In genomic region chr9:58347795-58348194, GRCm38 (mm10) we compare ENCODE assay signal across 29 mouse cellular contexts. TPM values are rescaled to one million over a fixed set of nuclear protein-coding genes. Genes with fewer than 3 reads are reported as not detected.
DNase-seq lines count a peak whose midpoint lies in the region; TF ChIP-seq lines count a peak whose summit lies in the region.
"Had no signal": no experiment of that assay in that cellular context is flagged by ENCODE, and none has a peak within 500 bp of the region (broad histone marks: within the 10 kb centered on the region; RNA-seq: fewer than 3 reads in every experiment).

No protein-coding gene starts in this region.

- no peak overlapping the region for H3K9ac ChIP-seq in heart, adult 2 months (ENCODE audit: low read depth, low read length)
- H3K9ac ChIP-seq: embryonic facial prominence, embryonic 13.5 days; forebrain, embryonic 12.5 days; forebrain, embryonic 15.5 days; hindbrain, embryonic 12.5 days; hindbrain, embryonic 15.5 days had no signal

- TF ChIP-seq EP300 in heart, adult 2 months (IDR thresholded peaks at IDR 0.05; ENCODE audit: insufficient read depth, low read depth, low read length), result no peak

- TF ChIP-seq CTCF in heart, adult 2 months (IDR thresholded peaks at IDR 0.05), result no peak

- peak; percentile 16 to 27 for DNase-seq in heart, adult 2 months
- DNase-seq in heart, embryonic 10.5 days (ENCODE audit: low spot score), result no peak
- peak; percentile 20 for DNase-seq in kidney, postnatal 10 days
- DNase-seq in kidney, postnatal 14 days, result no peak
- peak; percentile 25 for DNase-seq in NIH3T3 (ENCODE audit: low read depth)
- no peak for DNase-seq in cerebellum, adult 8-10 months
- DNase-seq: adrenal gland, postnatal 10 days; adrenal gland, postnatal 36 days; cerebellum, adult 18-20 months; cerebellum, adult 9-11 months; cerebellum, postnatal 25 days; gastrocnemius, postnatal 25 days; kidney, adult 2 months had no signal

- no peak overlapping the region for H3K4me3 ChIP-seq in heart, adult 2 months
- no peak overlapping the region for H3K4me3 ChIP-seq in heart, embryonic 10.5 days
- H3K4me3 ChIP-seq: embryonic facial prominence, embryonic 13.5 days; erythroblast, embryonic 14.5 days; forebrain, embryonic 12.5 days; forebrain, embryonic 15.5 days; hindbrain, embryonic 12.5 days; hindbrain, embryonic 15.5 days had no signal

- intact Hi-C loops in heart, adult 2 months (cut with DNase I), result no loop called here

- no peak for TF ChIP-seq POLR2A in heart, adult 2 months (IDR thresholded peaks at IDR 0.05; ENCODE audit: insufficient read depth, low read depth, low read length)

- no peak overlapping the region for H3K27ac ChIP-seq in heart, adult 2 months
- no peak overlapping the region for H3K27ac ChIP-seq in heart, embryonic 10.5 days
- H3K27ac ChIP-seq: embryonic facial prominence, embryonic 13.5 days; forebrain, embryonic 12.5 days; forebrain, embryonic 15.5 days; hindbrain, embryonic 12.5 days; hindbrain, embryonic 15.5 days had no signal

- no peaks in the 10 kb centered on the region for H3K79me2 ChIP-seq in heart, adult 2 months (replicated peaks; ENCODE audit: control insufficient read depth, insufficient read depth, low read length)

- H3K27me3 ChIP-seq in heart, adult 2 months (ENCODE audit: control insufficient read depth, insufficient read depth, low read length), result no peaks in the 10 kb centered on the region; the same call in 1 of the 2 replicates
- H3K27me3 ChIP-seq in heart, embryonic 10.5 days (ENCODE audit: insufficient read depth, poor library complexity, severe bottlenecking), result peaks cover 28% of the 10 kb centered on the region
- H3K27me3 ChIP-seq: embryonic facial prominence, embryonic 13.5 days; forebrain, embryonic 12.5 days; forebrain, embryonic 15.5 days; hindbrain, embryonic 12.5 days; hindbrain, embryonic 15.5 days; Patski had no signal

- no peaks in the 10 kb centered on the region for H3K36me3 ChIP-seq in heart, adult 2 months (ENCODE audit: control insufficient read depth, insufficient read depth, low read length)
- H3K36me3 ChIP-seq in heart, embryonic 10.5 days, result no peaks in the 10 kb centered on the region
- H3K36me3 ChIP-seq: embryonic facial prominence, embryonic 13.5 days; forebrain, embryonic 12.5 days; forebrain, embryonic 15.5 days; hindbrain, embryonic 12.5 days; hindbrain, embryonic 15.5 days had no signal

- no peaks in the 10 kb centered on the region for H3K9me3 ChIP-seq in heart, embryonic 10.5 days
- H3K9me3 ChIP-seq: embryonic facial prominence, embryonic 13.5 days; forebrain, embryonic 12.5 days; forebrain, embryonic 15.5 days; hindbrain, embryonic 12.5 days; hindbrain, embryonic 15.5 days had no signal

- 69% methylated on average over 6 of the region's 6 CpGs for WGBS in heart, adult 2 months
- 81% methylated on average over 6 of the region's 6 CpGs for WGBS in heart, embryonic 10.5 days

- no peaks in the 10 kb centered on the region for H3K4me1 ChIP-seq in heart, adult 2 months (ENCODE audit: control insufficient read depth, insufficient read depth, low read length)
- peaks cover 13% of the 10 kb centered on the region for H3K4me1 ChIP-seq in heart, embryonic 10.5 days
- H3K4me1 ChIP-seq: embryonic facial prominence, embryonic 13.5 days; forebrain, embryonic 15.5 days had no signal

RNA-seq across cellular contexts. Expression of gene Tbc1d21, which starts 22.5 kb away (rescaled TPM):
- not detected for total RNA-seq in heart, adult 2 months (2021)
- polyA plus RNA-seq in heart, adult 2 months (2012; rRNA removed), result not detected in 2 replicates
- not detected in 2 replicates for polyA plus RNA-seq in heart, embryonic 10.5 days (2016; fragmentation: Nextera tagmentation; extraction: Ambion mirVana)
- total RNA-seq: adrenal gland, adult 18-20 months; adrenal gland, postnatal 10 days; adrenal gland, postnatal 36 days; common myeloid progenitor, adult 5-6 weeks; ES-E14; gastrocnemius, adult 8-10 months; gastrocnemius, postnatal 25 days; hematopoietic stem cell, adult 5-6 weeks had no signal
- polyA plus RNA-seq: embryonic facial prominence, embryonic 13.5 days; erythroblast, embryonic 14.5 days; forebrain, embryonic 12.5 days; forebrain, embryonic 15.5 days; heart, embryonic 14.5 days; heart, postnatal 0 days; hindbrain, embryonic 12.5 days; hindbrain, embryonic 15.5 days; intestine, embryonic 14.5 days; intestine, postnatal 0 days; kidney, adult 2 months; Patski had no signal

RNA-seq across cellular contexts. Expression of gene Loxl1, which starts 34.8 kb away (rescaled TPM):
- 10 to 100 TPM; 22.1 to 28.4 TPM for total RNA-seq in heart, adult 2 months (2021)
- 57.5 and 59.7 TPM in 2 replicates for polyA plus RNA-seq in heart, adult 2 months (2012; rRNA removed)
- polyA plus RNA-seq in heart, embryonic 10.5 days (2016; fragmentation: Nextera tagmentation; extraction: Ambion mirVana), result 35.7 and 36.1 TPM in 2 replicates
- total RNA-seq: common myeloid progenitor, adult 5-6 weeks; hematopoietic stem cell, adult 5-6 weeks had no signal

Comparison
In these comparisons a context has a peak if more than half of its experiments do, and no peak if none do; other contexts are left out.
1. DNase-seq: peak in heart, adult 2 months (2 of 2), kidney, postnatal 10 days (single experiment) and NIH3T3 (single experiment); none in heart, embryonic 10.5 days (single experiment), kidney, postnatal 14 days (single experiment) and cerebellum, adult 8-10 months (single experiment).